Mouse (Mus musculus): Measurements from ENCODE around the gene Dpy19l3.

- TF ChIP-seq CTCF (IDR thresholded peaks at IDR 0.05; ENCODE audit: low read depth, low read length) (no peak), POLR2A (IDR thresholded peaks at IDR 0.05; ENCODE audit: borderline replicate concordance, low read depth, low read length) (no peak)
These were observed 11.9 kb downstream of the Dpy19l3 start for GRCm38 (mm10) chr7:35742310-35742709.

Measured in bone marrow macrophage, adult 2 months (primary cell).